Mouse (Mus musculus) C2C12 (cell line): ENCODE results near the gene Gm8994.

Source experiments
- FOSL1 ChIP-seq: IDR thresholded peaks from one replicate; pipeline ENCODE4 v1.8.0; 2011; ENCODE audit warnings: mild to moderate bottlenecking, low read length; ENCODE audit not compliant: poor library complexity, insufficient read depth, severe bottlenecking
- USF1 ChIP-seq: IDR thresholded peaks from one replicate; pipeline ENCODE4 v1.6.1; 2011; ENCODE audit warnings: low read depth, mild to moderate bottlenecking, control low read depth, moderate library complexity

- no peak for TF ChIP-seq FOSL1
- no peak for TF ChIP-seq USF1
Measured at GRCm38 (mm10) chr6:136358471-136358870, 31.1 kb downstream of the Gm8994 start.
